Mouse (Mus musculus) liver, adult 2 months (tissue): ENCODE measurements around the gene Wdr64.

Experiments
- CTCF ChIP-seq: fragments of 200-500 bp; IDR thresholded peaks from 2 replicates; pipeline ENCODE4 v1.5.1; 2011; ENCODE audit warnings: low read depth, low read length, control low read depth
- POLR2A ChIP-seq: fragments of 200-500 bp; IDR thresholded peaks from 2 replicates; pipeline ENCODE4 v1.6.1; 2011; ENCODE audit warnings: low read length, control low read depth; ENCODE audit not compliant: insufficient read depth; ENCODE audit errors: extremely low read depth

DNA sequence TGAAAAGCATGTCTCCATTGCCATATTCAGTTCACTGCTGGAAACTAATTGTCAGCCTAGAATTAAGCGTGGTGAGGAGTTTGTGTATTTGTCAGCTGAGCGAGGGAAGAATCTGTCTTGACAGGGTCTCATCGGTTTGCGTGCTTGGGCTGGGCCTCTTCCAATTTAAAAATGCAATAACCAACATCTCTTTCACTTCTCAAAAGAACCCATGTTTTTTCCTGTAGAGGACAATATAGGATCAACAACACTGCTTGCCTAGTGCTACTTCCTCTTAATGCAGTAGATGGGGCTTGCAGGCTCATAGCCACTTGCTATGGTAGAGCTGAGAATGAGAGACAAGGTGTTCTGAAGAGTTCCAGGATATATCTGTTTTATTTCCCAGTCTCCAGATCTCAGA lies 38.5 kb upstream of the Wdr64 start:
- TF ChIP-seq CTCF, result no peak
- TF ChIP-seq POLR2A, result no peak
